Mouse (Mus musculus) testis, adult 2 months (tissue): Measurements from ENCODE around the gene Syt3. TPM values are rescaled to one million over a fixed set of nuclear protein-coding genes. Genes with fewer than 3 reads are reported as not detected.

Experiments used
- H3K27ac ChIP-seq: fragments of 200-500 bp; 2 replicates; pipeline ENCODE4 v1.5.1; 2012; ENCODE audit warnings: low read depth, low read length; ENCODE audit not compliant: control insufficient read depth, insufficient read depth
- H3K27me3 ChIP-seq: fragments of 200-500 bp; 2 replicates; pipeline ENCODE4 v1.6.1; 2012; ENCODE audit warnings: mild to moderate bottlenecking, low read length, moderate library complexity; ENCODE audit not compliant: control insufficient read depth, insufficient read depth
- H3K36me3 ChIP-seq: fragments of 200-500 bp; 2 replicates; pipeline ENCODE4 v1.6.1; 2012; ENCODE audit warnings: mild to moderate bottlenecking, low read length; ENCODE audit not compliant: control insufficient read depth, insufficient read depth
- H3K4me1 ChIP-seq: fragments of 200-500 bp; 2 replicates; pipeline ENCODE4 v1.6.1; 2012; ENCODE audit warnings: low read length; ENCODE audit not compliant: control insufficient read depth, insufficient read depth
- H3K4me3 ChIP-seq: fragments of 200-500 bp; 2 replicates; pipeline ENCODE4 v1.5.1; 2012; ENCODE audit warnings: low read depth, mild to moderate bottlenecking, low read length, moderate library complexity, mixed read lengths; ENCODE audit not compliant: control insufficient read depth
- CTCF ChIP-seq: fragments of 200-500 bp; IDR thresholded peaks from 2 replicates; pipeline ENCODE4 v1.5.1; 2012; ENCODE audit warnings: low read depth, mild to moderate bottlenecking, inconsistent platforms, low read length, moderate library complexity; ENCODE audit not compliant: control insufficient read depth, insufficient read depth, insufficient replicate concordance
- POLR2A ChIP-seq: fragments of 200-500 bp; IDR thresholded peaks from 2 replicates; pipeline ENCODE4 v1.6.1; 2012; ENCODE audit warnings: low read depth, mild to moderate bottlenecking, inconsistent platforms, low read length, moderate library complexity; ENCODE audit not compliant: control insufficient read depth
- polyA plus RNA-seq: library from polyadenylated mRNA; depleted of rRNA; stranded (reverse); fragments of >200 nt; gene quantifications from 2 replicates; pipeline ENCODE4 v1.2.3, GENCODE M21; 2012

Syt3 gene
- polyA plus RNA-seq, 1 experiment = 2.0 TPM

- Histone ChIP-seq H3K4me1 (peaks cover 31% of the 10 kb centered on the region), H3K27ac (no peak overlapping the region), H3K27me3 (no peaks in the 10 kb centered on the region), H3K36me3 (no peaks in the 10 kb centered on the region), H3K4me3 (no peak overlapping the region)
- TF ChIP-seq CTCF (no peak), POLR2A (no peak)
Measured at GRCm38 (mm10) chr7:44358886-44359654, 24.8 kb upstream of the Syt3 start.

- TF ChIP-seq CTCF (no peak), POLR2A (peak; percentile 44; the same call in 1 of the 2 replicates)
- Histone ChIP-seq H3K4me1 (peaks cover 27% of the 10 kb centered on the region), H3K27me3 (no peaks in the 10 kb centered on the region), H3K36me3 (no peaks in the 10 kb centered on the region), H3K4me3 (peak overlapping the region; percentile 80), H3K27ac (no peak overlapping the region)
Measured at GRCm38 (mm10) chr7:44359908-44360672, 23.8 kb upstream of the Syt3 start.

- Histone ChIP-seq H3K27ac (no peak overlapping the region), H3K36me3 (no peaks in the 10 kb centered on the region), H3K4me3 (no peak overlapping the region; the same call in 1 of the 2 replicates), H3K27me3 (no peaks in the 10 kb centered on the region), H3K4me1 (peaks cover 27% of the 10 kb centered on the region)
- TF ChIP-seq POLR2A (no peak), CTCF (no peak)
Measured at GRCm38 (mm10) chr7:44360792-44361301, 23.1 kb upstream of the Syt3 start.

- H3K4me3 ChIP-seq = peak overlapping the region; percentile 87
- H3K36me3 ChIP-seq = no peaks in the 10 kb centered on the region
- H3K4me1 ChIP-seq = peaks cover 16% of the 10 kb centered on the region
- H3K27ac ChIP-seq = no peak overlapping the region
- TF ChIP-seq POLR2A (no peak), CTCF (no peak)
- no peaks in the 10 kb centered on the region for H3K27me3 ChIP-seq
Measured at GRCm38 (mm10) chr7:44372678-44373077, 11.2 kb upstream of the Syt3 start.

GRCm38 (mm10) chr7:44373460-44373859 is 10.4 kb upstream of the Syt3 start:
- Histone ChIP-seq H3K4me3 (peak overlapping the region; percentile 87), H3K27me3 (no peaks in the 10 kb centered on the region), H3K4me1 (peaks cover 16% of the 10 kb centered on the region), H3K27ac (no peak overlapping the region), H3K36me3 (no peaks in the 10 kb centered on the region)
- TF ChIP-seq POLR2A = no peak
- no peak for TF ChIP-seq CTCF

- peak overlapping the region; percentile 87 for H3K4me3 ChIP-seq
- peaks cover 16% of the 10 kb centered on the region for H3K4me1 ChIP-seq
- TF ChIP-seq CTCF = no peak
- TF ChIP-seq POLR2A = 0 out of 2 replicates have a peak, but pooled peaks have one; percentile 38
- H3K27ac ChIP-seq = peak overlapping the region; percentile 35; the same call in 1 of the 2 replicates
- no peaks in the 10 kb centered on the region for H3K36me3 ChIP-seq
- H3K27me3 ChIP-seq = no peaks in the 10 kb centered on the region
Measured at GRCm38 (mm10) chr7:44373889-44374652, 9.8 kb upstream of the Syt3 start.

GRCm38 (mm10) chr7:44374756-44375155 is 9.1 kb upstream of the Syt3 start:
- peak overlapping the region; percentile 87 for H3K4me3 ChIP-seq
- H3K4me1 ChIP-seq = peaks cover 16% of the 10 kb centered on the region
- no peak overlapping the region for H3K27ac ChIP-seq
- no peaks in the 10 kb centered on the region for H3K36me3 ChIP-seq
- no peaks in the 10 kb centered on the region for H3K27me3 ChIP-seq
- TF ChIP-seq CTCF (no peak), POLR2A (peak; percentile 61)
